Mouse (Mus musculus): Measurements from ENCODE around the gene Fam129a. TPM values are rescaled to one million over a fixed set of nuclear protein-coding genes. Genes with fewer than 3 reads are reported as not detected.
"Not testable (repeated sequence)": the region's sequence is repeated elsewhere in the genome, so short reads cannot be mapped to it uniquely, and the experiment has no call there.

Fam129a gene
- polyA plus RNA-seq, 1 experiment from 2014 or later = 16.3 TPM

GRCm38 (mm10) chr1:151594906-151595305 is 23.9 kb downstream of the Fam129a start:
- Histone ChIP-seq H3K9me3 (ENCODE audit: control insufficient read depth, low read length) (no peaks in the 10 kb centered on the region), H3K27ac (replicated peaks; ENCODE audit: low read depth, low read length) (no peak overlapping the region), H3K9ac (ENCODE audit: low read depth, low read length) (no peak overlapping the region), H3K36me3 (ENCODE audit: control insufficient read depth, insufficient read depth, low read length) (no peaks in the 10 kb centered on the region), H3K4me2 (ENCODE audit: low read depth, low read length) (no peak overlapping the region), H3K27me3 (replicated peaks; ENCODE audit: control insufficient read depth, insufficient read depth, low read length) (no peaks in the 10 kb centered on the region), H3K4me1 (ENCODE audit: control insufficient read depth, insufficient read depth, low read length) (no peaks in the 10 kb centered on the region), H3K4me3 (ENCODE audit: low read depth, low read length) (no peak overlapping the region)
- DNase-seq (ENCODE audit: low spot score) (no peak), ATAC-seq (ENCODE audit: low read depth) (no peak)
- 86% methylated on average over 4 of the region's 4 CpGs for WGBS

- Histone ChIP-seq H3K4me2 (ENCODE audit: low read depth, low read length) (no peak overlapping the region), H3K36me3 (ENCODE audit: control insufficient read depth, insufficient read depth, low read length) (no peaks in the 10 kb centered on the region), H3K27ac (replicated peaks; ENCODE audit: low read depth, low read length) (no peak overlapping the region), H3K4me3 (ENCODE audit: low read depth, low read length) (no peak overlapping the region), H3K4me1 (ENCODE audit: control insufficient read depth, insufficient read depth, low read length) (no peaks in the 10 kb centered on the region), H3K9ac (ENCODE audit: low read depth, low read length) (no peak overlapping the region), H3K9me3 (ENCODE audit: control insufficient read depth, low read length) (no peaks in the 10 kb centered on the region), H3K27me3 (replicated peaks; ENCODE audit: control insufficient read depth, insufficient read depth, low read length) (no peaks in the 10 kb centered on the region)
- WGBS = 69% methylated on average over 12 of the region's 12 CpGs
- ATAC-seq (ENCODE audit: low read depth) = peak; percentile 18; the same call in 1 of the 2 replicates
- DNase-seq (ENCODE audit: low spot score) = no peak
Observed at GRCm38 (mm10) chr1:151595600-151596299, 24.8 kb downstream of the Fam129a start.

GRCm38 (mm10) chr1:151596562-151596961 is 25.6 kb downstream of the Fam129a start:
- Histone ChIP-seq H3K36me3 (ENCODE audit: control insufficient read depth, insufficient read depth, low read length) (no peaks in the 10 kb centered on the region), H3K27ac (replicated peaks; ENCODE audit: low read depth, low read length) (no peak overlapping the region), H3K9ac (ENCODE audit: low read depth, low read length) (no peak overlapping the region), H3K9me3 (ENCODE audit: control insufficient read depth, low read length) (no peaks in the 10 kb centered on the region), H3K27me3 (replicated peaks; ENCODE audit: control insufficient read depth, insufficient read depth, low read length) (no peaks in the 10 kb centered on the region), H3K4me2 (ENCODE audit: low read depth, low read length) (no peak overlapping the region), H3K4me3 (ENCODE audit: low read depth, low read length) (no peak overlapping the region), H3K4me1 (ENCODE audit: control insufficient read depth, insufficient read depth, low read length) (no peaks in the 10 kb centered on the region)
- ATAC-seq (ENCODE audit: low read depth) (no peak), DNase-seq (ENCODE audit: low spot score) (no peak)
- 50% methylated on average over 8 of the region's 8 CpGs for WGBS

- H3K9me3 ChIP-seq (ENCODE audit: control insufficient read depth, low read length) = no peaks in the 10 kb centered on the region
- ATAC-seq (ENCODE audit: low read depth) (no peak), DNase-seq (ENCODE audit: low spot score) (no peak)
- no peak overlapping the region for H3K27ac ChIP-seq (replicated peaks; ENCODE audit: low read depth, low read length)
- no peak overlapping the region for H3K9ac ChIP-seq (ENCODE audit: low read depth, low read length)
- no peak overlapping the region for H3K4me3 ChIP-seq (ENCODE audit: low read depth, low read length)
- no peak overlapping the region for H3K4me2 ChIP-seq (ENCODE audit: low read depth, low read length)
- 79% methylated on average over 6 of the region's 6 CpGs for WGBS
- no peaks in the 10 kb centered on the region for H3K4me1 ChIP-seq (ENCODE audit: control insufficient read depth, insufficient read depth, low read length)
- H3K27me3 ChIP-seq (replicated peaks; ENCODE audit: control insufficient read depth, insufficient read depth, low read length) = no peaks in the 10 kb centered on the region
- no peaks in the 10 kb centered on the region for H3K36me3 ChIP-seq (ENCODE audit: control insufficient read depth, insufficient read depth, low read length)
Observed at GRCm38 (mm10) chr1:151597677-151598297, 26.8 kb downstream of the Fam129a start.

GRCm38 (mm10) chr1:151598876-151599275 is 27.9 kb downstream of the Fam129a start:
- Histone ChIP-seq H3K4me1 (ENCODE audit: control insufficient read depth, insufficient read depth, low read length) (no peaks in the 10 kb centered on the region), H3K36me3 (ENCODE audit: control insufficient read depth, insufficient read depth, low read length) (no peaks in the 10 kb centered on the region), H3K27me3 (replicated peaks; ENCODE audit: control insufficient read depth, insufficient read depth, low read length) (no peaks in the 10 kb centered on the region), H3K9ac (ENCODE audit: low read depth, low read length) (no peak overlapping the region), H3K4me3 (ENCODE audit: low read depth, low read length) (no peak overlapping the region), H3K9me3 (ENCODE audit: control insufficient read depth, low read length) (no peaks in the 10 kb centered on the region), H3K4me2 (ENCODE audit: low read depth, low read length) (no peak overlapping the region), H3K27ac (replicated peaks; ENCODE audit: low read depth, low read length) (no peak overlapping the region)
- 99% methylated on average over 2 of the region's 2 CpGs for WGBS
- no peak for DNase-seq (ENCODE audit: low spot score)
- no peak for ATAC-seq (ENCODE audit: low read depth)

GRCm38 (mm10) chr1:151604328-151604727 is 33.3 kb downstream of the Fam129a start:
- H3K9ac ChIP-seq (ENCODE audit: low read depth, low read length) = no peak overlapping the region
- H3K27me3 ChIP-seq (replicated peaks; ENCODE audit: control insufficient read depth, insufficient read depth, low read length) = no peaks in the 10 kb centered on the region
- H3K4me3 ChIP-seq (ENCODE audit: low read depth, low read length) = no peak overlapping the region
- H3K27ac ChIP-seq (replicated peaks; ENCODE audit: low read depth, low read length) = no peak overlapping the region
- no peaks in the 10 kb centered on the region for H3K36me3 ChIP-seq (ENCODE audit: control insufficient read depth, insufficient read depth, low read length)
- ATAC-seq (ENCODE audit: low read depth) (no peak), DNase-seq (ENCODE audit: low spot score) (no peak)
- H3K4me2 ChIP-seq (ENCODE audit: low read depth, low read length) = no peak overlapping the region
- no peaks in the 10 kb centered on the region for H3K4me1 ChIP-seq (ENCODE audit: control insufficient read depth, insufficient read depth, low read length)
- 73% methylated on average over 2 of the region's 2 CpGs for WGBS
- no peaks in the 10 kb centered on the region for H3K9me3 ChIP-seq (ENCODE audit: control insufficient read depth, low read length)

- not testable (repeated sequence) for DNase-seq (ENCODE audit: low spot score); H3K4me1 ChIP-seq (ENCODE audit: control insufficient read depth, insufficient read depth, low read length); H3K4me2 ChIP-seq (ENCODE audit: low read depth, low read length); H3K9me3 ChIP-seq (ENCODE audit: control insufficient read depth, low read length); H3K4me3 ChIP-seq (ENCODE audit: low read depth, low read length); ATAC-seq (ENCODE audit: low read depth); H3K36me3 ChIP-seq (ENCODE audit: control insufficient read depth, insufficient read depth, low read length); H3K27me3 ChIP-seq (replicated peaks; ENCODE audit: control insufficient read depth, insufficient read depth, low read length); H3K27ac ChIP-seq (replicated peaks; ENCODE audit: low read depth, low read length); H3K9ac ChIP-seq (ENCODE audit: low read depth, low read length)
- WGBS = 71% methylated on average over 3 of the region's 3 CpGs
Observed at GRCm38 (mm10) chr1:151607957-151608356, 37.0 kb downstream of the Fam129a start.

- Histone ChIP-seq H3K4me1 (ENCODE audit: control insufficient read depth, insufficient read depth, low read length) (no peaks in the 10 kb centered on the region), H3K4me2 (ENCODE audit: low read depth, low read length) (no peak overlapping the region), H3K9ac (ENCODE audit: low read depth, low read length) (no peak overlapping the region), H3K36me3 (ENCODE audit: control insufficient read depth, insufficient read depth, low read length) (no peaks in the 10 kb centered on the region), H3K9me3 (ENCODE audit: control insufficient read depth, low read length) (no peaks in the 10 kb centered on the region), H3K4me3 (ENCODE audit: low read depth, low read length) (no peak overlapping the region), H3K27ac (replicated peaks; ENCODE audit: low read depth, low read length) (no peak overlapping the region), H3K27me3 (replicated peaks; ENCODE audit: control insufficient read depth, insufficient read depth, low read length) (no peaks in the 10 kb centered on the region)
- ATAC-seq (ENCODE audit: low read depth) (no peak), DNase-seq (ENCODE audit: low spot score) (no peak)
Observed at GRCm38 (mm10) chr1:151610621-151611020, 39.6 kb downstream of the Fam129a start.
